Mouse (Mus musculus) hindbrain, embryonic 16.5 days (tissue): ENCODE data around the gene Kpna1. TPM values are rescaled to one million over a fixed set of nuclear protein-coding genes. Genes with fewer than 3 reads are reported as not detected.
"Not testable (repeated sequence)": the region's sequence is repeated elsewhere in the genome, so short reads cannot be mapped to it uniquely, and the experiment has no call there.

Experiments used
- ATAC-seq: fragments of 200-750 bp; cut with Nextera tagmentation; 2 replicates; pipeline ENCODE4 v1.8.0; 2017; ENCODE audit warnings: moderate TSS enrichment, moderate library complexity
- H3K27ac ChIP-seq: fragments of 300-500 bp; sonication (generic); 2 replicates; pipeline ENCODE4 v1.5.1; 2014; ENCODE audit warnings: low read depth, mild to moderate bottlenecking, control low read depth, low read length, moderate library complexity
- H3K27me3 ChIP-seq: fragments of 300-500 bp; sonication (generic); replicated peaks from 2 replicates; pipeline ENCODE4 v1.6.1; 2014; ENCODE audit warnings: low read length; ENCODE audit not compliant: control insufficient read depth, insufficient read depth
- H3K36me3 ChIP-seq: fragments of 300-500 bp; sonication (generic); 2 replicates; pipeline ENCODE4 v1.6.1; 2014; ENCODE audit warnings: mild to moderate bottlenecking, low read length, moderate library complexity, mixed read lengths; ENCODE audit not compliant: control insufficient read depth, insufficient read depth
- H3K4me1 ChIP-seq: fragments of 300-500 bp; sonication (generic); 2 replicates; pipeline ENCODE4 v1.6.1; 2014; ENCODE audit warnings: low read depth, low read length; ENCODE audit not compliant: control insufficient read depth, insufficient read depth
- H3K4me2 ChIP-seq: fragments of 300-500 bp; sonication (generic); 2 replicates; pipeline ENCODE4 v1.6.1; 2014; ENCODE audit warnings: mild to moderate bottlenecking, low read length, control low read depth, moderate library complexity
- H3K4me3 ChIP-seq: fragments of 300-500 bp; sonication (generic); 2 replicates; pipeline ENCODE4 v1.5.1; 2014; ENCODE audit warnings: mild to moderate bottlenecking, low read length, control low read depth, moderate library complexity
- H3K9ac ChIP-seq: fragments of 300-500 bp; sonication (generic); 2 replicates; pipeline ENCODE4 v1.6.1; 2014; ENCODE audit warnings: low read depth, mild to moderate bottlenecking, control low read depth, low read length, moderate library complexity
- H3K9me3 ChIP-seq: fragments of 300-500 bp; sonication (generic); 2 replicates; pipeline ENCODE4 v1.6.1; 2014; ENCODE audit warnings: mild to moderate bottlenecking, low read length, moderate library complexity; ENCODE audit not compliant: control insufficient read depth
- whole genome bisulfite sequencing: fragments of 180-500 bp; shearing (Covaris S2); extraction: QIAGEN DNeasy Blood & Tissue Kit; methylation state at CpG from one replicate; pipeline ENCODE4 v1.1.7; 2014; 5-methylcytosine and 5-hydroxymethylcytosine counted together
- polyA plus RNA-seq: library from polyadenylated mRNA; unstranded; fragments of >200 nt; fragmentation: Nextera tagmentation; extraction: Ambion mirVana; gene quantifications from 2 replicates; pipeline ENCODE4 v1.2.1, GENCODE M21; 2015

The Kpna1 gene
- polyA plus RNA-seq, 1 experiment from 2014 or later, result 64.3 TPM

- H3K27ac ChIP-seq, H3K9ac ChIP-seq, H3K4me1 ChIP-seq, H3K9me3 ChIP-seq, ATAC-seq, H3K27me3 ChIP-seq, H3K4me2 ChIP-seq, H3K4me3 ChIP-seq: not testable (repeated sequence)
- 92% methylated on average over 1 of the region's 2 CpGs for WGBS
- peaks cover 11% of the 10 kb centered on the region for H3K36me3 ChIP-seq
These were observed 49.6 kb downstream of the Kpna1 start for GRCm38 (mm10) chr16:36028120-36028519.

GRCm38 (mm10) chr16:36040640-36041624, 62.4 kb downstream of the Kpna1 start, which contains the start of gene Wdr5b:
Gene Wdr5b (plus strand): TSS chr16:36041190.
- H3K27ac ChIP-seq, result peak within 1 kb of the TSS; percentile 81
- 2% methylated on average over 39 of the region's 39 CpGs for WGBS

GRCm38 (mm10) chr16:36041625-36042020, 63.1 kb downstream of the Kpna1 start:
- no peaks in the 10 kb centered on the region for H3K9me3 ChIP-seq
- peaks cover 9% of the 10 kb centered on the region; the same call in 1 of the 2 replicates for H3K36me3 ChIP-seq
- H3K4me2 ChIP-seq, result peak overlapping the region; percentile 82
- peak overlapping the region; percentile 57 for H3K4me3 ChIP-seq
- WGBS, result 32% methylated on average over 11 of the region's 11 CpGs
- ATAC-seq, result no peak
- no peaks in the 10 kb centered on the region for H3K27me3 ChIP-seq
- peak overlapping the region; percentile 81 for H3K27ac ChIP-seq
- peak overlapping the region; percentile 76 for H3K9ac ChIP-seq
- H3K4me1 ChIP-seq, result peaks cover 10% of the 10 kb centered on the region

More at GRCm38 (mm10) chr16:36040640-36041624, 62.4 kb downstream of the Kpna1 start, which contains the start of gene Wdr5b:
- no peaks in the 10 kb centered on the region for H3K27me3 ChIP-seq
- H3K4me1 ChIP-seq, result peaks cover 10% of the 10 kb centered on the region
- ATAC-seq, result peak; percentile 99
- peak within 1 kb of the TSS; percentile 57 for H3K4me3 ChIP-seq
- peak within 1 kb of the TSS; percentile 82 for H3K4me2 ChIP-seq
- peaks cover 6% of the 10 kb centered on the region; the same call in 1 of the 2 replicates for H3K36me3 ChIP-seq
- H3K9ac ChIP-seq, result peak within 1 kb of the TSS; percentile 76
- H3K9me3 ChIP-seq, result no peaks in the 10 kb centered on the region

- H3K36me3 ChIP-seq, result peaks cover 12% of the 10 kb centered on the region; the same call in 1 of the 2 replicates
- ATAC-seq, result no peak
- H3K27ac ChIP-seq, result no peak overlapping the region
- WGBS, result 85% methylated on average over 10 of the region's 10 CpGs
- H3K9me3 ChIP-seq, result no peaks in the 10 kb centered on the region
- no peak overlapping the region for H3K9ac ChIP-seq
- H3K27me3 ChIP-seq, result no peaks in the 10 kb centered on the region
- H3K4me3 ChIP-seq, result no peak overlapping the region
- no peak overlapping the region for H3K4me2 ChIP-seq
- H3K4me1 ChIP-seq, result peaks cover 10% of the 10 kb centered on the region
These were observed 64.5 kb downstream of the Kpna1 start for GRCm38 (mm10) chr16:36043073-36043472.

GRCm38 (mm10) chr16:36043964-36044363, 65.4 kb downstream of the Kpna1 start:
- no peaks in the 10 kb centered on the region for H3K27me3 ChIP-seq
- H3K4me1 ChIP-seq, result peaks cover 10% of the 10 kb centered on the region
- no peak overlapping the region for H3K4me2 ChIP-seq
- no peaks in the 10 kb centered on the region for H3K9me3 ChIP-seq
- WGBS, result 89% methylated on average over 4 of the region's 4 CpGs
- H3K9ac ChIP-seq, result no peak overlapping the region
- H3K4me3 ChIP-seq, result no peak overlapping the region
- no peak for ATAC-seq
- peaks cover 18% of the 10 kb centered on the region for H3K36me3 ChIP-seq
- no peak overlapping the region for H3K27ac ChIP-seq

- WGBS, result 98% methylated on average over 4 of the region's 4 CpGs
- ATAC-seq, result no peak
- H3K36me3 ChIP-seq, result peaks cover 23% of the 10 kb centered on the region
- no peaks in the 10 kb centered on the region for H3K27me3 ChIP-seq
- no peak overlapping the region for H3K9ac ChIP-seq
- no peak overlapping the region for H3K4me2 ChIP-seq
- H3K9me3 ChIP-seq, result no peaks in the 10 kb centered on the region
- H3K4me1 ChIP-seq, result peaks cover 1% of the 10 kb centered on the region
- no peak overlapping the region for H3K4me3 ChIP-seq
- no peak overlapping the region for H3K27ac ChIP-seq
These were observed 69.0 kb downstream of the Kpna1 start for GRCm38 (mm10) chr16:36047538-36047937.

- no peaks in the 10 kb centered on the region for H3K4me1 ChIP-seq
- no peak overlapping the region for H3K4me3 ChIP-seq
- no peak overlapping the region for H3K9ac ChIP-seq
- 94% methylated on average over 6 of the region's 6 CpGs for WGBS
- peaks cover 17% of the 10 kb centered on the region for H3K36me3 ChIP-seq
- H3K27me3 ChIP-seq, result no peaks in the 10 kb centered on the region
- H3K9me3 ChIP-seq, result no peaks in the 10 kb centered on the region
- ATAC-seq, result no peak
- no peak overlapping the region for H3K4me2 ChIP-seq
- no peak overlapping the region for H3K27ac ChIP-seq
These were observed 72.9 kb downstream of the Kpna1 start for GRCm38 (mm10) chr16:36051491-36051890.

- no peak for ATAC-seq
- Histone ChIP-seq H3K9me3 (no peaks in the 10 kb centered on the region), H3K27me3 (no peaks in the 10 kb centered on the region), H3K27ac (no peak overlapping the region), H3K9ac (no peak overlapping the region), H3K4me3 (no peak overlapping the region), H3K36me3 (peaks cover 5% of the 10 kb centered on the region; the same call in 1 of the 2 replicates), H3K4me2 (no peak overlapping the region), H3K4me1 (no peaks in the 10 kb centered on the region)
- 86% methylated on average over 6 of the region's 6 CpGs for WGBS
These were observed 75.2 kb downstream of the Kpna1 start for GRCm38 (mm10) chr16:36053524-36054275.

- no peaks in the 10 kb centered on the region for H3K4me1 ChIP-seq
- H3K27me3 ChIP-seq, result no peaks in the 10 kb centered on the region
- 92% methylated on average over 8 of the region's 8 CpGs for WGBS
- no peaks in the 10 kb centered on the region for H3K9me3 ChIP-seq
- H3K36me3 ChIP-seq, result peaks cover 4% of the 10 kb centered on the region; the same call in 1 of the 2 replicates
- no peak overlapping the region for H3K4me2 ChIP-seq
- no peak for ATAC-seq
- H3K27ac ChIP-seq, result no peak overlapping the region
- no peak overlapping the region for H3K4me3 ChIP-seq
- H3K9ac ChIP-seq, result no peak overlapping the region
These were observed 76.4 kb downstream of the Kpna1 start for GRCm38 (mm10) chr16:36054920-36055319.
